19 mouse cellular contexts compared by ENCODE assay signal in genomic region chr2:130262398-130262797, GRCm38 (mm10). TPM values are rescaled to one million over a fixed set of nuclear protein-coding genes. Genes with fewer than 3 reads are reported as not detected.
A peak's percentile ranks its signal among the peaks of the same experiment; 100 is the strongest.
DNase-seq lines count a peak whose midpoint lies in the region; ATAC-seq and TF ChIP-seq lines count a peak whose summit lies in the region.
"Had no signal": no experiment of that assay in that cellular context is flagged by ENCODE, and none has a peak within 500 bp of the region (broad histone marks: within the 10 kb centered on the region; RNA-seq: fewer than 3 reads in every experiment).

No protein-coding gene starts in this region.

- WGBS in intestine, embryonic 15.5 days, result 53% methylated on average over 2 of the region's 2 CpGs
- WGBS in intestine, postnatal 0 days, result 39% methylated on average over 2 of the region's 2 CpGs
- 4% methylated on average over 2 of the region's 2 CpGs for WGBS in liver, embryonic 14.5 days (ENCODE audit: insufficient replicate concordance)

- no peak for TF ChIP-seq CTCF in intestine, postnatal 0 days (IDR thresholded peaks at IDR 0.05; ENCODE audit: low read depth)
- TF ChIP-seq CTCF in liver, embryonic 14.5 days (IDR thresholded peaks at IDR 0.05; ENCODE audit: low read depth), result no peak

- no peak overlapping the region for H3K4me2 ChIP-seq in intestine, embryonic 15.5 days (replicated peaks)
- H3K4me2 ChIP-seq in intestine, postnatal 0 days (replicated peaks; ENCODE audit: low read depth), result no peak overlapping the region
- peak overlapping the region; percentile 73 for H3K4me2 ChIP-seq in liver, embryonic 14.5 days (ENCODE audit: low read depth)
- H3K4me2 ChIP-seq: embryonic facial prominence, embryonic 12.5 days; heart, embryonic 13.5 days; hindbrain, embryonic 14.5 days; kidney, embryonic 15.5 days had no signal

- peak; percentile 64 to 73 (median 68) for DNase-seq in liver, embryonic 14.5 days (ENCODE audit: low read depth in 3 of 3, low spot score in 3 of 3)
- no peak for DNase-seq in retina, embryonic 14.5 days (ENCODE audit: low spot score)
- no peak for DNase-seq in thymus, postnatal 14 days
- DNase-seq in frontal cortex, postnatal 25 days (ENCODE audit: low spot score in 2 of 2), result no peak
- DNase-seq in left cerebral cortex, adult 18-20 months (ENCODE audit: low spot score in 2 of 2), result no peak
- DNase-seq: cerebellum, adult 9-11 months; kidney, postnatal 4 days; midbrain, embryonic 14.5 days; right cerebral cortex, postnatal 4 days; thymus, postnatal 4 days had no signal

- no peaks in the 10 kb centered on the region for H3K9me3 ChIP-seq in intestine, embryonic 15.5 days
- H3K9me3 ChIP-seq in intestine, postnatal 0 days (ENCODE audit: control insufficient read depth), result no peaks in the 10 kb centered on the region
- no peaks in the 10 kb centered on the region for H3K9me3 ChIP-seq in erythroblast, embryonic 14.5 days (ENCODE audit: control insufficient read depth, low read length)
- no peaks in the 10 kb centered on the region for H3K9me3 ChIP-seq in liver, embryonic 14.5 days (ENCODE audit: control insufficient read depth, low read length)
- H3K9me3 ChIP-seq: embryonic facial prominence, embryonic 12.5 days; G1E; heart, embryonic 13.5 days; kidney, embryonic 15.5 days had no signal

- H3K9ac ChIP-seq in intestine, embryonic 15.5 days, result no peak overlapping the region
- H3K9ac ChIP-seq in intestine, postnatal 0 days (ENCODE audit: low read depth, low read length), result no peak overlapping the region
- peak overlapping the region; percentile 15; the same call in 1 of the 2 replicates for H3K9ac ChIP-seq in liver, embryonic 14.5 days (replicated peaks)
- H3K9ac ChIP-seq: embryonic facial prominence, embryonic 12.5 days; heart, embryonic 13.5 days; hindbrain, embryonic 14.5 days; kidney, embryonic 15.5 days had no signal

- H3K4me1 ChIP-seq in intestine, embryonic 15.5 days (replicated peaks), result no peaks in the 10 kb centered on the region
- no peaks in the 10 kb centered on the region for H3K4me1 ChIP-seq in intestine, postnatal 0 days (replicated peaks; ENCODE audit: control insufficient read depth, insufficient read depth, low read length)
- peaks cover 75% of the 10 kb centered on the region for H3K4me1 ChIP-seq in erythroblast, embryonic 14.5 days (ENCODE audit: control insufficient read depth)
- peaks cover 50 to 54% of the 10 kb centered on the region in 2 experiments for H3K4me1 ChIP-seq in liver, embryonic 14.5 days (replicated peaks; ENCODE audit: control insufficient read depth in 2 of 2, insufficient read depth in 2 of 2, low read length in 1 of 2)
- H3K4me1 ChIP-seq: embryonic facial prominence, embryonic 12.5 days; kidney, embryonic 15.5 days had no signal

- H3K36me3 ChIP-seq in intestine, embryonic 15.5 days, result no peaks in the 10 kb centered on the region
- H3K36me3 ChIP-seq in intestine, postnatal 0 days (ENCODE audit: control insufficient read depth, insufficient read depth), result no peaks in the 10 kb centered on the region
- peaks cover 10% of the 10 kb centered on the region for H3K36me3 ChIP-seq in erythroblast, embryonic 14.5 days (ENCODE audit: control insufficient read depth)
- no peaks in the 10 kb centered on the region for H3K36me3 ChIP-seq in liver, embryonic 14.5 days (replicated peaks; ENCODE audit: control insufficient read depth, insufficient read depth, low read depth)
- H3K36me3 ChIP-seq: embryonic facial prominence, embryonic 12.5 days; G1E; heart, embryonic 13.5 days; kidney, embryonic 15.5 days had no signal

- H3K27me3 ChIP-seq in intestine, embryonic 15.5 days (replicated peaks), result no peaks in the 10 kb centered on the region
- no peaks in the 10 kb centered on the region for H3K27me3 ChIP-seq in intestine, postnatal 0 days (replicated peaks; ENCODE audit: control insufficient read depth, insufficient read depth, low read length)
- no peaks in the 10 kb centered on the region for H3K27me3 ChIP-seq in erythroblast, embryonic 14.5 days (ENCODE audit: control insufficient read depth)
- H3K27me3 ChIP-seq in liver, embryonic 14.5 days (ENCODE audit: control insufficient read depth, insufficient read depth, low read length), result no peaks in the 10 kb centered on the region
- H3K27me3 ChIP-seq: embryonic facial prominence, embryonic 12.5 days; kidney, embryonic 15.5 days had no signal

- no peak overlapping the region for H3K27ac ChIP-seq in intestine, embryonic 15.5 days
- no peak overlapping the region for H3K27ac ChIP-seq in intestine, postnatal 0 days (ENCODE audit: low read depth, low read length)
- H3K27ac ChIP-seq in liver, embryonic 14.5 days, result peak overlapping the region; percentile 58
- H3K27ac ChIP-seq: embryonic facial prominence, embryonic 12.5 days; heart, embryonic 13.5 days; hindbrain, embryonic 14.5 days; kidney, embryonic 15.5 days had no signal

- ATAC-seq in intestine, embryonic 15.5 days, result peak; percentile 59; the same call in 1 of the 2 replicates
- ATAC-seq in intestine, postnatal 0 days, result no peak
- peak; percentile 89 for ATAC-seq in liver, embryonic 14.5 days (ENCODE audit: insufficient read depth)
- ATAC-seq: forebrain, embryonic 16.5 days had no signal

- no peak overlapping the region for H3K4me3 ChIP-seq in intestine, embryonic 15.5 days (replicated peaks)
- H3K4me3 ChIP-seq in intestine, postnatal 0 days (ENCODE audit: low read depth, low read length), result no peak overlapping the region
- peak overlapping the region; percentile 36 for H3K4me3 ChIP-seq in erythroblast, embryonic 14.5 days (replicated peaks)
- peak overlapping the region in 1 of 2 experiments; percentile 8; a peak in 1 of 4 replicates for H3K4me3 ChIP-seq in liver, embryonic 14.5 days (ENCODE audit: insufficient read depth in 1 of 2, low read depth in 2 of 2, low read length in 2 of 2)
- H3K4me3 ChIP-seq: embryonic facial prominence, embryonic 12.5 days; heart, embryonic 13.5 days; kidney, embryonic 15.5 days had no signal

- peak; percentile 83 for TF ChIP-seq EP300 in liver, embryonic 14.5 days (IDR thresholded peaks at IDR 0.05; ENCODE audit: low read depth)

RNA-seq across cellular contexts. Expression of gene Nop56, which starts 11.8 kb away (rescaled TPM):
- polyA plus RNA-seq in intestine, embryonic 15.5 days (2015; fragmentation: Nextera tagmentation; extraction: Ambion mirVana), result 276 and 282 TPM in 2 replicates
- 66.5 and 75.1 TPM in 2 replicates for polyA plus RNA-seq in intestine, postnatal 0 days (2015; fragmentation: Nextera tagmentation; extraction: Ambion mirVana)
- 6.1 and 6.4 TPM in 2 replicates for polyA plus RNA-seq in erythroblast, embryonic 14.5 days (2012)
- polyA plus RNA-seq in liver, embryonic 14.5 days (2012; rRNA removed), result 109 and 201 TPM in 2 replicates
- polyA plus RNA-seq in liver, embryonic 14.5 days (2014; fragmentation: Nextera tagmentation; extraction: Ambion mirVana), result 181 and 182 TPM in 2 replicates
- 100 to 1,000 TPM; 114 to 135 TPM for total RNA-seq in left cerebral cortex, adult 18-20 months (2021)

RNA-seq across cellular contexts. Expression of gene Idh3b, which starts 21.9 kb away (rescaled TPM):
- polyA plus RNA-seq in intestine, embryonic 15.5 days (2015; fragmentation: Nextera tagmentation; extraction: Ambion mirVana), result 247 and 268 TPM in 2 replicates
- 142 and 148 TPM in 2 replicates for polyA plus RNA-seq in intestine, postnatal 0 days (2015; fragmentation: Nextera tagmentation; extraction: Ambion mirVana)
- 6.8 and 9.7 TPM in 2 replicates for polyA plus RNA-seq in erythroblast, embryonic 14.5 days (2012)
- 71.8 and 104 TPM in 2 replicates for polyA plus RNA-seq in liver, embryonic 14.5 days (2012; rRNA removed)
- polyA plus RNA-seq in liver, embryonic 14.5 days (2014; fragmentation: Nextera tagmentation; extraction: Ambion mirVana), result 95.1 and 105 TPM in 2 replicates
- total RNA-seq in left cerebral cortex, adult 18-20 months (2021), result 100 to 1,000 TPM; 287 to 311 TPM

RNA-seq across cellular contexts. Expression of gene Ebf4, which starts 32.6 kb away (rescaled TPM):
- 2.2 TPM in 2 replicates for polyA plus RNA-seq in intestine, embryonic 15.5 days (2015; fragmentation: Nextera tagmentation; extraction: Ambion mirVana)
- 0.85 and 0.86 TPM in 2 replicates for polyA plus RNA-seq in intestine, postnatal 0 days (2015; fragmentation: Nextera tagmentation; extraction: Ambion mirVana)
- not detected in 2 replicates for polyA plus RNA-seq in erythroblast, embryonic 14.5 days (2012)
- polyA plus RNA-seq in liver, embryonic 14.5 days (2012; rRNA removed), result 0.32 and 0.37 TPM in 2 replicates
- 0.05 TPM in 1 of 2 replicates, not detected in the other for polyA plus RNA-seq in liver, embryonic 14.5 days (2014; fragmentation: Nextera tagmentation; extraction: Ambion mirVana)
- 1 to 10 TPM; 7.4 to 8.2 TPM for total RNA-seq in left cerebral cortex, adult 18-20 months (2021)
- polyA plus RNA-seq: G1E had no signal

Comparison
In these comparisons a context has a peak if more than half of its experiments do, and no peak if none do; other contexts are left out.
1. DNase-seq: peak in liver, embryonic 14.5 days (3 of 3); none in retina, embryonic 14.5 days (single experiment), thymus, postnatal 14 days (single experiment), frontal cortex, postnatal 25 days (0 of 2) and left cerebral cortex, adult 18-20 months (0 of 2).